Mouse (Mus musculus) cerebellum, adult 2 months (tissue): ENCODE data around the gene Rasgrp2. TPM values are rescaled to one million over a fixed set of nuclear protein-coding genes. Genes with fewer than 3 reads are reported as not detected.

ENCODE experiments used
- DNase-seq, 2 experiments: peaks; one replicate each; pipeline ENCODE4 v3.0.0; 2021
- H3K27ac ChIP-seq: fragments of 200-500 bp; 2 replicates; pipeline ENCODE4 v1.5.1; 2012; ENCODE audit warnings: low read length, control low read depth, inconsistent platforms; ENCODE audit not compliant: insufficient read depth
- H3K27me3 ChIP-seq: fragments of 200-500 bp; 2 replicates; pipeline ENCODE4 v1.6.1; 2012; ENCODE audit warnings: inconsistent platforms, mild to moderate bottlenecking, low read length, moderate library complexity; ENCODE audit not compliant: control insufficient read depth, insufficient read depth
- H3K4me1 ChIP-seq: fragments of 200-500 bp; 2 replicates; pipeline ENCODE4 v1.6.1; 2011; ENCODE audit warnings: low read length; ENCODE audit not compliant: control insufficient read depth, insufficient read depth
- H3K4me3 ChIP-seq: fragments of 200-500 bp; replicated peaks from 2 replicates; pipeline ENCODE3; 2011; ENCODE audit warnings: mild to moderate bottlenecking, low read depth, low read length, control low read depth; ENCODE audit not compliant: insufficient read depth
- CTCF ChIP-seq: fragments of 200-500 bp; IDR thresholded peaks from 2 replicates; pipeline ENCODE4 v1.5.1; 2011; ENCODE audit warnings: low read depth, mild to moderate bottlenecking, control low read depth, low read length, moderate library complexity, borderline replicate concordance; ENCODE audit not compliant: insufficient read depth
- POLR2A ChIP-seq: fragments of 200-500 bp; IDR thresholded peaks from 2 replicates; pipeline ENCODE4 v1.6.1; 2011; ENCODE audit warnings: low read length, control low read depth, borderline replicate concordance; ENCODE audit not compliant: insufficient read depth
- WGBS: fragments of 180-500 bp; shearing (Covaris S2); methylation state at CpG from one replicate; pipeline ENCODE4 v1.1.7; 2018; 5-methylcytosine and 5-hydroxymethylcytosine counted together
- polyA plus RNA-seq: library from polyadenylated mRNA; depleted of rRNA; stranded (reverse); fragments of >200 nt; gene quantifications from 2 replicates; pipeline ENCODE4 v1.2.3, GENCODE M21; 2012

Rasgrp2 gene
- polyA plus RNA-seq, 1 experiment, result 90.1 TPM

DNA sequence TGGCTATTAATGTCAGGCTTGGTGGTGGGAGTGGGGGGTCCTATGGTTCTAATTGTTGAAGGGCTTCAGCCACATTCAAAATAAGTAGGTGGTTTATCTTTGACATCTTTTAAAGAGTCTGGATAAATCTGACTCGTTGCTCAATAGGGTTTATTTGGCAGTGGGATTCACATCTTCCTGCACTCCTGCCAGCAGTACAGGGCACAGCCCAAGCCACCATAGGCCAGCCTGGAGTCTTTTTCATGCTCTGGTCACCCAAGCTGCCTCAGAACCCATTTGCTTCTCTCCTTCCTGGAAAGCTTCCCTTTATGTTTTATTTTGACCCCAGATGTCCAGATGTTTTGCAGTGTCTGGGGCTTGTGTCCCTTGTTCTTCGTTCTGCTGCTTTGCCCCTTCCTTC is 22.5 kb upstream of the Rasgrp2 start:
- no peak overlapping the region for H3K4me3 ChIP-seq
- DNase-seq, result peak in 1 of 2 experiments; percentile 10
- peak overlapping the region; percentile 36 for H3K27ac ChIP-seq
- WGBS, result 32% methylated on average over 2 of the region's 2 CpGs
- H3K27me3 ChIP-seq, result no peaks in the 10 kb centered on the region; the same call in 1 of the 2 replicates
- TF ChIP-seq POLR2A, result no peak
- TF ChIP-seq CTCF, result no peak
- peaks cover 35% of the 10 kb centered on the region for H3K4me1 ChIP-seq

DNA sequence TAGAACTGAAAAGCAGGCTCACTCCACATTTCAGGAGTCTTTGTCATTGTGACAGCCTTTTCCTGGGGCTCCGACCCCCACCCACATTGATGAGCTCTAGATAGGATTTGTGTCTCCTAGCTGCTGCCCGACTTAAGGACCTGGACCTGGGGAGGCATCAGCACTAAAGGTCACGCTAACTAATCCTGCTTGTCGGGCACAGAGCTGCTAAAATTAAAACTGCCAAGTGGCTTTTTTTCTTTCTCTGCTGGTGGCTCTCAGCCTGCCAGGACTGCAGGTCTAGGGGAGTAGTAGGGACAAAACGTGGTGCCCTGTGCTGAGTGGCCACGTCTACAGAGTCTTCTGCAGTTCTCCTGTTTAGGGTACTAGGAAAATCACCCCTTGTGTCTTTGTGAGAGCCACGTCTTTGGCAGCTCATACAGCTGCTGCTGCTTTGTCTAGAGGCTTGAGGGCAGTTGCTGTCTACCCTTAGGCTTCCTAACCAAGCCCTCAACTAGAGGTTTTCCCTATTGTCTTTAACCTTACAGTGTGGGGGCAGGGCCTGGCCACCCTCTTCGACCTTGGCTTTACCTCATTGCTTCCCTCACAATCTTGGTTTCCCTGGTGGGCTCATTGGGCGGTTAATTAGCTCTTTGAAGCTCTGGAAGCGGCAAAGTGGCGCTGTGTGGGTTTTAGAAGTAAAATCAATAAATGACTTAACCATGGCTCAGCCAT is 21.7 kb upstream of the Rasgrp2 start:
- Histone ChIP-seq H3K27ac (peak overlapping the region; percentile 87), H3K4me1 (peaks cover 40% of the 10 kb centered on the region), H3K4me3 (no peak overlapping the region), H3K27me3 (no peaks in the 10 kb centered on the region; the same call in 1 of the 2 replicates)
- 26% methylated on average over 11 of the region's 11 CpGs for WGBS
- TF ChIP-seq POLR2A (no peak), CTCF (no peak)
- peak in 1 of 2 experiments; percentile 75 for DNase-seq

DNA sequence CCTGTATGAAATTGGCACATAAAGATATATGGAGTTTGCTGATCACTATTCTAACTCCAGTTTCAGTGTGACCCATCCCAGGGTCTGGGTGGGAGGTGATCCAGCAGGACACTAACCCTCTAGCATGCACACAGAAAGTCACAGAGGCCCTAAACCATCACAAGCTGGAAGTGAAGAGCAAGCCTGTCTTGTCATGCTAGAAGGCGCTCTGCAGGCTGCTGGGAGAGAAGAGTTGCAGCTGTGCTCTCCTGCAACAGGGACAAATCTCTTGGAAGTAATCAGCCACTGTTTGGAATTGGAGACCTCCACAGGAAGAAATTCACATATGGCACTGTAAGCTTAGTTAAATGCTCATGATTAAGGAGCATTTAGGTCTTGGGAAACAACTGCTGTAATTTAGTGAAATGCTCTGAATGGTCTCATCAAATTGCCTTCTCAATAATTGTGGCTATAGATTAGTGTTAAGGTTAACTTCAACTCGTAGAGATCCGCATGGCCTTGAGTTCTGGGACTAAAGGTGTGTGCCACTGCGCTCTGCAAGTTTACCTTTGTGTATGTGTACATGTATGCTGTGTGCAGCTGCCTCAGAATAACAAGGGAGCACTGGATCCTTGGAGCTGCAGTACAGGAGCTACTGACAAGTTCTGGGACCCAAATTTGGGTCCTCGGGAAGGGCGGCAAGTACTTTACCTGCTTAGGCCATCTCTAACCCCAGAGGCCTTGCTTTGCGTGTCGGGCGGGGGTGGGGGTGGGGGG is 18.6 kb upstream of the Rasgrp2 start:
- WGBS, result 97% methylated on average over 9 of the region's 9 CpGs

DNA sequence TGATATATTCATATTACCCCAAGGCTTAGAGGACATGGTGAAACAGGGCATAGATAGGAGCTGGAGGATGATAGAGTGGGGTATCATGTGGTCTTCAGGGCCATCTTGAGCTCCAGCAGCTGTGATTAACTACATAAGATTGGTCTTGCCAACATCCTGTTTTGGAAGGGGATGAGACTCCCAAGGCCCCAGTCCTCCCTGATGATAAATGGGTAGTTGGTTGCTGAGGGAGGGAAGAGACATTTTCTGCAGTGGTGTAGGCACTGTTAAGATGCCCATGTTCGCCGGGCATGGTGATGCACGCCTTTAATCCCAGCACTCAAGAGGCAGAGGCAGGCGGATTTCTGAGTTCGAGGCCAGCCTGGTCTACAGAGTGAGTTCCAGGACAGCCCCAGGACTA is 17.9 kb upstream of the Rasgrp2 start:
- TF ChIP-seq POLR2A, result no peak
- Histone ChIP-seq H3K27ac (no peak overlapping the region), H3K27me3 (no peaks in the 10 kb centered on the region), H3K4me3 (no peak overlapping the region), H3K4me1 (peaks cover 55% of the 10 kb centered on the region)
- no peak for DNase-seq
- 92% methylated on average over 5 of the region's 5 CpGs for WGBS

More for the DNA sequence above, 18.6 kb upstream of the Rasgrp2 start:
- TF ChIP-seq POLR2A (no peak), CTCF (no peak)
- no peak for DNase-seq
- Histone ChIP-seq H3K27me3 (no peaks in the 10 kb centered on the region), H3K27ac (no peak overlapping the region), H3K4me1 (peaks cover 57% of the 10 kb centered on the region), H3K4me3 (no peak overlapping the region)

DNA sequence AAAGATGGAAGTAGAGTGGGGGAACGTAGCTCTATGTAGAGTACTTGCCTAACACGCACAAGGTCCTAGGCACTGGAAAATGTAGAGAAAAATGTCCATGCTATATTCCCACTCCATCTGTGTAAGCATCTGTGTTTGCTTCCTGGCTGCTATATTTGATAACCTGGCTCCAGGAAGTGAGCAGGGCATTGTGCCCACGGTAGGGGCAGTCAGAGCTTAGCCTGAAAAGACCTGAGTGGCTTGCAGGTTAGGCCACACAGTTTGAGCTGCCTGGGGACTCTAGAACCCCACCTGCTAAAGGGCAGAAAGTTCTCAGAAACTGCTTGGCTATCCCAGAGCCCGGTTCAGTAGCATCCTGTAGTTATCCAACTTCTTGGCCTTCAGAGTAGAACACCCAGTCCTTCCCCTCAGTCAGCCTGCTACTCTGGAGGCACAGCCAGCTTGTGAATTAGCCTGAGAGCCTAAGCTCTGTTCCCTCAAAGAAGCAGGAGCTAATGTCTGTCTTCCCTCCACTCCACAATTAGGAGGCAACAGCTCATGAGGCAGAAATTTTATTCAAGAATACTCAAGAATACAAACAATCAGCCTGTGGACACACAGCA is 16.7 kb upstream of the Rasgrp2 start:
- WGBS, result 9% methylated on average over 4 of the region's 4 CpGs
- Histone ChIP-seq H3K4me1 (peaks cover 56% of the 10 kb centered on the region), H3K4me3 (no peak overlapping the region), H3K27ac (peak overlapping the region; percentile 32), H3K27me3 (no peaks in the 10 kb centered on the region)
- DNase-seq, result peak; percentile 75 to 84
- TF ChIP-seq CTCF (no peak), POLR2A (peak; percentile 13; the same call in 1 of the 2 replicates)

DNA sequence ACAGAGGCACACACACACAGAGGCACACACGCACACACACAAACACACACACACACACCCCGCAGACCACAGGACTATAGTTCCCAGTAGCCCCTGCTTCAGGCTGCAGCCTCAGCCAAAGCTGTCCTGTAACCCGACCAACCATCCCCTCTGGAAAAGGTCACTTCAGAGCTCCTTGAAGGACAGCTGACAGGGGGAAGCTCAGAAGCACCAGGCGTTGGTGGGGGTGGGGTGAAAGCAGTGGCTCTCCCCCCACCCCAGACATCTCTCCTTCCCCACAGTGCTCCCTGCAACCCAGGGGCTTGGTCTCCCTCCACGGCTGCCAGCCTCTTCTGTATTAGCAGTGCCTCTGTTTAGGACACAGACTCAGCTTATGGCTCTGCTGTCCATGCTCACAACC is 15.7 kb upstream of the Rasgrp2 start:
- Histone ChIP-seq H3K4me1 (peaks cover 59% of the 10 kb centered on the region), H3K27ac (peak overlapping the region; percentile 2; the same call in 1 of the 2 replicates), H3K4me3 (no peak overlapping the region), H3K27me3 (no peaks in the 10 kb centered on the region)
- WGBS, result 56% methylated on average over 5 of the region's 5 CpGs
- DNase-seq, result no peak
- TF ChIP-seq CTCF (no peak), POLR2A (no peak)

DNA sequence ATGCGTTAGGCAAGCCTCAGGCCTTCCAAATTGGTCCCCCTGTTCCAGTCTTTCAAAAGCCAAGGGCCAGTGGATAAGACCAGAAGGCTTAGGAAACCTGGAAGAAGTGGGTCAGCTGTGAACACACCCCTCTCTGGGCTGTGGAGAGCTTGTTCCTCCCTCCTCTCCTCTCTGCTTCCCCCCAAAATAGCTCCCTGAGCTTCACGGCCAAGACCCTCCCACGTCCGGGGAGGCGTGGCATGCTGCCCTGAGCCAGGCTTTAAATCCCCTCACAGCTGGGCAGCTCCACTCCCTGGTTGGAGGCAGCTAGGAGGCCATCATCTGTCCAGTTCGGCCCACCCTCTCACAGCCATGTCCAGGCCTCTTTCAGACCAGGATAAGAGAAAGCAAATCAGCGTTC is 15.0 kb upstream of the Rasgrp2 start, which contains the start of gene Pygm:
Gene Pygm, plus strand, starts transcription at position 272 of the 400 bp plus-strand sequence.
- Histone ChIP-seq H3K4me3 (no peak within 1 kb of the TSS), H3K27ac (peak within 1 kb of the TSS; percentile 23)

DNA sequence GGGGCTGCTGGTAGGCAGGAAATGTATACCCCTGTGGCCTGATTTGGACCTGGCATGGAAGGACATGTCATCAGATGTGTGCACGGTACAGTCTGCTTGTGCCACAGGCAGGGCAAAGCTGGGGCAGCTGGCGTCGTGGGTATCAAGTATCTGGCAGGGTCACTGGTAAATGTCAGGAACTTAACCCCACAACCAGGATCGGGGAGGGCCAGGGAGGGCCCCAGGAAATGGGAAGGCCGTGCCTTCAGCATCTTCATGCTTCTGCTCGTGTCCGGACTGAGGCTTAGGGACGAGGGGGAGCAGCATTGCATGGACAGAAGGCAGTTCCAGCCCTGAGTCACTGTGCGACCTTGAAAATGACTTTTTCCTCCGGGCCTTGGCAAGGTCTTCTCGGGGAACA is 14.2 kb upstream of the Rasgrp2 start:
- WGBS, result 64% methylated on average over 11 of the region's 11 CpGs
- TF ChIP-seq CTCF (no peak), POLR2A (no peak)
- Histone ChIP-seq H3K4me1 (peaks cover 62% of the 10 kb centered on the region), H3K27ac (peak overlapping the region; percentile 23; the same call in 1 of the 2 replicates), H3K4me3 (no peak overlapping the region), H3K27me3 (no peaks in the 10 kb centered on the region)
- DNase-seq, result peak in 1 of 2 experiments; percentile 24

More for the DNA sequence above, 15.0 kb upstream of the Rasgrp2 start, which contains the start of gene Pygm:
- peak; percentile 49 to 55 for DNase-seq
- Histone ChIP-seq H3K27me3 (no peaks in the 10 kb centered on the region), H3K4me1 (peaks cover 62% of the 10 kb centered on the region)
- 26% methylated on average over 7 of the region's 7 CpGs for WGBS
- TF ChIP-seq CTCF, result no peak
- no peak for TF ChIP-seq POLR2A
